Mouse (Mus musculus) T-helper 17 cell (primary cell): ENCODE data around the gene Mthfr.

Experiments used
- in situ Hi-C, 2 experiments: fragments of 300-600 bp; cut with MboI, MseI; formaldehyde crosslinking; loops; 1 replicate in 1 of 2; 2 replicates in 1 of 2; pipeline ENCODE4 v1.15.1; 2025; ENCODE audit warnings: high pct_unique_total_duplicates in 2 of 2

Gene Mthfr

DNA sequence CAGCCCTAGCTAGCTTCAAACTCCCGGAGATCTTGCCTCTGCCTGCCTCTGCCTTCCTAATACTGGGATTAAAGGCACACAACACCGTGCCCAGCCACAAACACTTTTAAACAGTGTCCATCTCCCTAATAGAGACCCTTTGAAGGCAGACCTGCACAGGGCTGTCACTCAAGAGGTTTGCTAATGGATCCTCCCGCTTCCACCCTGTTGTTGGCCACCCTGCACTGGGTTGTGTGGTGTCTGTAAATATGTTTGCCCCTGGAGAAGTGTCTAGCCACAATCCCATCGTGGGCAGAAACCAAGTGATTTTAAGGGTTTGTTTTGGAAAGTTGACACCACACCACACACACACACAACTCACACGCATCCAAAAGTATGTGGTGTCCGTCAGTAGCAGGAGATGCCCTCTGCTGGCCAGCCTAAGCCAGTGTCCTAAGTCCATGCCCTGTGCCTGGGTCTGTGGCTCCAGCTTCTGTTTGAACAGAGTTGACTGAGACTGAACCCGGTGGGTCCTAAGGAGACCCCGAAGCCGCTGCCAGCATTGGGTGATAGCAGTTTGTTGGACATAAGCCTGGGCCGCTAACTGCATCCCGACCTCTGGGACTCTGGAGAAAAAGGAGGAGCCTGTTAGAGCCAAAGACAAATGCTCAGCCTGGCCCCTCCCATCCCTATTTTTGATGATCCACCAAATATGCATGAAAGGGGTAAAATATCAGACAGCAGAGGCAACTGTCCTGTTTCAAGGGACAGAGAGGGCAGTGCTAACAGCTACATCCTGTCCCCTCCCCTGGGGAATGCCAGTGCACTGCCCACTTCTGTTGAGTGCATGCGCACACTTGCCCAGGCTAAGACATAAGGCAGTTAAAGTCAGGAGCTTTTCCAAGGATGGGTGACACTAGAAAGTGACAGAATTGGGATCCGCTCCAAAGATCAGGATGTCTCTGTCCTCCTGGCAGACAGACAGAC is 21.5 kb downstream of the Mthfr start:
- in situ Hi-C loops = no loop called here

DNA sequence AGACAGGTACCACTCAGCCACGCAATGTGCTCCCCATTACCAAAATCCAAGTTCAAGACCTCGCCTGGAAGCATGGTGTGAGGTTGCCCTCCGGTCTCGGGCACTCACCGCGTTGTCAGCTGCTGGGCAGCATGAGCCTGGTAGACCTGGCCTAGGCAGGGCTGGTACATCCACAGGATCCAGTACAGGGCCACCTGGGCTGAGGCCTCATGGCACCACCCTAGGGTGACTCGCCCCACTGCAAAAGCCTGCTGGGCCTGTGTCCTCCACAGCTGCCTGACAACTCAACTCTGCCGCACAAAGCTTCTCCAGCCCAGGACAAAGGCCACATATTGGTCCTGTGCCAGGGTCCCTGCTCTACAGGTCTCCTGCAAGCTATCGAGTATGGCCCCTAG is 22.2 kb downstream of the Mthfr start:
- in situ Hi-C loops = no loop called here

DNA sequence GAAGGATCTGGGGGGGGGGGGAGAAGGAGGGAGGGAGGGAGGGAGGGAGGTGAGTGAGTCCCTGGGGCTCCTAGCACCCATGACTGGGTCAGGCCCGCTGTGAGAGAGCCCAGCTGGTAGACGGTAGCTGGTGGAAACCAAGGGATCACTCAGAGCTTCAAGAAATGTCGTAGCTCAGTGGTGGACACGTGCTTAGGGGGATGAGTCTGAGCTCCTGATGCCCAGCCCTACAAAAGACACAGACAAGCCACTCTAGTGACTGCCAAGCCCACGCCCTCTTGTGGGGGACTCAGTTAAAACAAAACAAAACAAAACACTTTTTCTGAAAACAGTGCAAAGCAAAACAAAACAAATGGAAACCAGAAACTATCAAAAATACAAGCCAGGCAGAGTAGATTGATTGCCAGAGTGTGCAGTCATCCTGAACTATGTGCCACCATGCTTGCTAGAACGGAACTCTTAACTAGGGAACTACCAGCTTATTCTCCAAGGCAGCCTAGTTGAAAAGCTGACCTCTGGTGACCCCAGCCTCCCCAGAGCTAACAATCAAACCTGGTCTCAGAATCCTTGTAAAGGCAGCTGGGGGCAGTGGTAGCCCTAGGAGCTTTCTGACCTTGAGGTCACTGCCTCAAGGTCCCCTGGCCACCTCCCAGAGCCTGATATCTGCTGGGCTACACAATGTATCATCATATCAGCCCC is 27.0 kb downstream of the Mthfr start:
- in situ Hi-C loops = loop anchor here in 1 of 2 experiments (5.0 kb wide), 1 partner anchor 109 kb away; no protein-coding TSS in a partner anchor

DNA sequence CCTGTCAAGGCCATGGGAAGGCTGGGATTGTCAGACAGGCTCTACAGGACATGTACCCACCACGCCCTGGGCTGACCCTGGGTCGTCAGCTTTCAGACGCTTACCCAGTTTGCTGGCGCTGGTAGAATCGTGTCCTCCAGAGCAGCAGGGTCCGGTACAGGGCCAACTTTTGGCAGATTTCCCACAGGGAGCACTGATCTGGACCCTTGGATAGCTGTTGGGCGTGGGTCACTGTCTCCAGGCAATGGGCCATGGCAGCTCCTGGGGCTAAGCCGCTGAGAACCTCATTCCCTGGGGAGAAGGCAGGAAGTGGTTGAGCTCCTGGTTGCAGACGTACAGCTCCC is 27.5 kb downstream of the Mthfr start:
- in situ Hi-C loops = loop anchor here in 1 of 2 experiments (5.0 kb wide), 1 partner anchor 109 kb away; no protein-coding TSS in a partner anchor

DNA sequence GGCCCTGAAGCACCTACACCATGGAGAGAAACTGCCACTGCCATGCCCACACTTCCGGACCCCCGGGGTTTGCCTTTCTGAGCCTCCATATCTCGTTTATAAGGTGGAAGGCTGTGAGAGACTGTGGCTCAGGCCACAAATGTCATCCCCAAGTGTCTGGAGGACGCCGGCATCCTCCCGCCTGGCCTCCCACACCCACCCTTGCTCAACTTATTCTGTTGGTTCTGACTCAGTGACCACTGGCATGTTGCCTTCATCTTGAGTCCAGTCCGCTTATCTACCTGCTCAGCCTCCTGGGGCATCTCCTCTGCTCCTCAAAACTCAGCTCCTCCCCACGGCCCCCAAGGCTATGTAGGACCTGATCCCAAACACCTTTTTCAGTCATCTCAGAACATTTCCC is 28.5 kb downstream of the Mthfr start:
- in situ Hi-C loops = loop anchor here in 1 of 2 experiments (5.0 kb wide), 1 partner anchor 110 kb away; no protein-coding TSS in a partner anchor

DNA sequence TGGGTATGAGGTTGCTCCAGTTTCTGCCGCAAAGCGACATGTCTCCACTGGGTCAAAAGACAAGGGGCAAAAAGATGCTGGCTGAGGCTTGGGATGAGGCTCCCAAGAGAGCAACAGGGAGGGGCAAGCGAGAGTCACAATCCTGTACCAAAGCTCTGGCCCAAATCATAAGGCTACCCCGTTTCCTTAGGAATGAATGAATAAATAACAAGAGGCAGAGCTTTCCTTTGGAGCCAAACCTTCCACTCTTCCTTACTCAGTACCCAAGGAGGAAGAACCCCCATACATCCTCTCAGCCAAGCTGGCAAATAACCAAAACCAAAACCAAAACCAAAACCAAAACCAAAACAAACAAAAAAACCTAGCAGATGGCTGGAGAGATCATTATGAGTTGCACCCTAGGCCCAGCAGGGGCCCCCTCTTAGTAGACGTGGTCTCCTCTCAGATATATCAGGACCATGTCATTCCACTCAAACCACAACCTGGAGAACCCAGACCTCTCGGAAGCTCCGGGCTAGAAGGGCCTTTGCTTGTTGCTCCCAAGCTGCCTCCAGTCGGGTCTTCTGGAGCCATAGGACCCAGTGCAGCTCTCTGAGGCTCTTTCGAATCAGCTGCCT is 30.8 kb downstream of the Mthfr start:
- in situ Hi-C loops = loop anchor here in 1 of 2 experiments (5.0 kb wide), 1 partner anchor 112 kb away; no protein-coding TSS in a partner anchor

DNA sequence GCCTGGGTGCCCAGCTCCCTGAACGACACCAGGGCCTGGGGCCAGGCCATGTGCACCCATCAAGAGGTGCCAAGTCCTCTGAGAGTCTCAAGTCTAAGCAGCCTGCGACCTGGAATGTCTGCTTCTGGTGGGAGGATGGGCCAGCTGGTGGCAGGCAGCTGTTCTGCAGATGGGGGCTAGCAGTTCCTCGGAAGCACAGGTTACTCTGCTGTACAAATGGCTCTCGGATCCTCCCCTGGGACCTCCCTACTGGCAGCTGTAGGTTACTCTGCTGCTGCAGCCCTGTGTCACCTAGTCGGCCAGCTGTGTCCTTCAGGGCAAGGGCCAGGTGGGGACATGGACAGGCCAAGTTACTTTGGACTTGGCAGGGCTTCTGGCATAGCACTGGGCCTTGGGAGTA is 32.6 kb downstream of the Mthfr start:
- in situ Hi-C loops = no loop called here

DNA sequence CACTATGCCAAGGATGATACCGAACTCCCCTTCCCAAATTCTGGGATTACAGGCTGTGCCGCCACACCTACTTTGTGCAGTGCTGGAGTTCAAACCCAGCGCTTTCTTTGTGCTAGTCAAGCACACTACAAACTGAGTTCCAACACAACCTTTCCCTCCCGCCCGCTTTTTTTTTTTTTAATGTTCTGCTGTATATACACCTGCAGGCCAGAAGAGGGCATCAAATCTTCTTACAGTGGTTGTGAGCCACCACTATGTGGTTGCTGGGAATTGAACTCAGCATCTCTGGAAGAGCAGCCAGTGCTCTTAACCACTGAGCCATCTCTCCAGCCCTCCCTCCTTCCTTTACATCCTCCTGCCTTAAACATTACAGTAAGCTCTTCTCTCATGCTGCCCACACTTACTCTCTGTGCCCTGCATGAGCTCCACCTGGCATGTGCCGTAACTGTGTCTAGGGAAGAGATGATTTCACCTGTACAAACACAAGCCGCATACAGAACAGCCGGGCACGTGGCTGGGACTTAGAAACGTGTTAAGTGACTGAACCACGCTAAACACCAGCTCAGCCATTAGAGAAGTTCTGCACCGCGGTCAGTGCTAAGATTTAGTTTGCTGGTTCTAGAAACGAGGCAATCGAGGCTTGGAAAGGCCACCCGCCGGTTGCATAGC is 35.8 kb downstream of the Mthfr start:
- in situ Hi-C loops = no loop called here

DNA sequence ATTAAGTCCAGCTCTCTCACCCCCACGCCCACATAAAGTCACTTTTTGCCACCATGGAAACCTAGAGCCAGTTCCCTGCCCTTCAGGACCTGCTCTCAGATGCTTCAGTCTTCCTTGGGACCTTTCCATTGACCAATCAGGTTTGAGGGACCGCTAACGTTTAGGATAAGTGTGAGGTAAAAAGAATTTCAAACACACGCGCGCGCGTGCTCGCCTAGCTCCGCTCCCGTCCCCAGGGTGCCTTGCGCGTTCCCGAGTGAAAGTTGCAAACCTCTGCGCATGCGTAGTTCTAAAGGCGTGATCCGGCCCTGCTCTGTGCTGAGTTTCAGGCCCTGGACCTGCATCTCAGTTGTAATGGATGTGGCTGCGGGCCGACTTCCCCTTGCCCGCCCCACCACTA is 36.4 kb downstream of the Mthfr start:
- in situ Hi-C loops = no loop called here

DNA sequence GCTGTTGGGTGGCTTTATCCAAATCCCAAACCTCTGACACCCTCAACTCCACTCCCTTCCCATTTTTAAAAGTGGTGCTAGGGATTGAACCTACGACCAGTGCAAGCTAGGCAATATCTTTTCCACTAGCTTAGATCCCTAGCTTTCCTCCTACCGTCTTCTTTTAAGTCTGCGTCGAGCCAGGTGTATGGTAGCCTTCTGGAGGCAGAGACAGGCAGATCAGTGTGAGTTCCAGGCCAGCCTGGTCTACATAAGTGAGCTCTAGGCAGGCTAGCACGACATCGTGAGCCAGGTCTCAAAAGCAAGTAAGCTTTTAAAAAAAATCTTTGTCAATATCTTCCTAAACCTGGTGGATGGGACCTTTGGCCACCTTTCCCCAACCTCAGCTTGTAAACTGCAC is 37.0 kb downstream of the Mthfr start:
- in situ Hi-C loops = no loop called here

DNA sequence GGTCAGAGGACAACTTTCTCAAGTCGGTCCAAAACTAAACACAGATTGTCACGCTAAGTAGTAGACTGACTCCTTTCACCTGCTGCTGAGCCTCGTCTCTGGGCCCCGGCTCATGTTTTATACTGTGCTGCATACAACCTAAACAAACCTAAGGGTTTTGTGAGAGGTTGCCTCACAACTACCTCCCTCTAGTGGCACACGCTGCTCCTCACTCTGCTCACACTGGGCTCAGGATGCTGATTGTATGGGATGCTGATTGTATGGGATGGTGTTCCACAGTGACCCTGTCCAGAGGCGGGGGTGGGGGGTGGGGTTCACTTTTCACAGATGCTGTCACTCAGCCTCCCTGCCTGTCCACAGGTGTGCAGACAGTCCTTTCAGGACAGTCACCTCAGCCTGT is 40.3 kb downstream of the Mthfr start:
- in situ Hi-C loops = no loop called here

DNA sequence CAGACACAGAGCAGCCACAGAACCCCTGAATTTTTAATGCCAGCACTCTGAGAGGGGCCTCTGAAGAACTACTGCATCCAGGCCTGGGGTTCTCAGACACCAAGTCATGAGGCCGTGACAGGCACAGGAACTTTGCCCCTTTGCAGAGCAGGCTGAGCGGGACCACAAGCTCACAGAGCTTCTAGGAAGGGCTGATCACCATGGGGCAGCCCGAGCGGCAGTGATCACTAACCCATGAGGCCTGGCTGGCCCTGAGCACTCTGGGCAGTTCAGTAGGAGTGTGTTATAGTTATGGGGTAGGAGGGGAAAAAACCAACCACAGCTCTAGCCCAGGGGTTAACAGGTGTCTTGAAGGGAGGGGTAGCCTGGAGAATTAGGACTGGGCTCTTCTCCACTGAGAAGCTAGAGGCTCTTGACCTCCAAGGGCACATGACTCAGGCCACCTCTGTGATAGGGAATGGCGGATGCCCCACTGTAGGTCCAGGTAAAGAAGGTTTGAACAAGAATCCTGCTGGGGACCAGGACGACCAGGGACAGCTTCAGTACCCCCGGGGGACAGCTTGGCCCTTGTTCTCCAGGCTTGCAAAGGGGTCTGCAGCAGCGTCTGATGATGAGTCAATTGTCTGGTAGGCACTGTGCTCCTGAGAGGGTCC is 41.2 kb downstream of the Mthfr start:
- in situ Hi-C loops = no loop called here

DNA sequence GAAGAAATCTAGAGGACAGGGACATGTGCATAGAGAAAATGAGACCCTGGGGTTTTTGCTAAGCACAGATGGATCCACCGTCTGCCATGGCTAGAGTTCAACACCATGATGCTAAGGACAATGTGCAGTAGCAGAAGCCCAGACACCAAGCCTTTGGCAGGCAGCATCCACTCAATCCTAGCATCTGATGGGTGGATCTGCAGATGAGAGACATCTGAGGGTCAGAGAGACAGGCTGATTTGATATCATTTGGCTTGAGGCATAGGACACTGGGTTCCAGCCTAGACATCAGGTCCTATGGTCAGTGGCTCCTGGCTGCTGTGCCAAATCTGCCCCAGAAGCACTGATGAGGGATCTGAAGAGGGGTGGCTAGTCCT is 41.7 kb downstream of the Mthfr start:
- in situ Hi-C loops = no loop called here

DNA sequence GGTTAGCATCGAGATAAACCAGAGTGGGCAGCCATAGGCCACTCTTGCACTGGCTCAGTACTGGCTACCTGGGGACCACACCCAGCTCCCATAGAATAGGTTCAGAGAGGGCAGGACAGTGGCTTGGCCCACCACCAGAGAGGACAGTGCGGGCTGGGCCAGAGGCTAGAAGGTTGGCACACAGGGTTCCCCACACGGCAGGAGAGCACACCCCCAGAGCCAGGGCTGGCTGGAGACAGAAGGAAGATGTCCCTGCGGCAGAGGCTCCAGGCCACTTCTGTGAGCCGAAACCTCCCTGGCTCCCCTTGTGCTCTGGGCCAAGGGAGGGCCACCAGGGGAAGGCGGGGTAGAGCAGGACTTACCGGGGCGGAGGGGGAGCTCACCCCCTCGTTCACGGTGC is 42.3 kb downstream of the Mthfr start:
- in situ Hi-C loops = no loop called here

DNA sequence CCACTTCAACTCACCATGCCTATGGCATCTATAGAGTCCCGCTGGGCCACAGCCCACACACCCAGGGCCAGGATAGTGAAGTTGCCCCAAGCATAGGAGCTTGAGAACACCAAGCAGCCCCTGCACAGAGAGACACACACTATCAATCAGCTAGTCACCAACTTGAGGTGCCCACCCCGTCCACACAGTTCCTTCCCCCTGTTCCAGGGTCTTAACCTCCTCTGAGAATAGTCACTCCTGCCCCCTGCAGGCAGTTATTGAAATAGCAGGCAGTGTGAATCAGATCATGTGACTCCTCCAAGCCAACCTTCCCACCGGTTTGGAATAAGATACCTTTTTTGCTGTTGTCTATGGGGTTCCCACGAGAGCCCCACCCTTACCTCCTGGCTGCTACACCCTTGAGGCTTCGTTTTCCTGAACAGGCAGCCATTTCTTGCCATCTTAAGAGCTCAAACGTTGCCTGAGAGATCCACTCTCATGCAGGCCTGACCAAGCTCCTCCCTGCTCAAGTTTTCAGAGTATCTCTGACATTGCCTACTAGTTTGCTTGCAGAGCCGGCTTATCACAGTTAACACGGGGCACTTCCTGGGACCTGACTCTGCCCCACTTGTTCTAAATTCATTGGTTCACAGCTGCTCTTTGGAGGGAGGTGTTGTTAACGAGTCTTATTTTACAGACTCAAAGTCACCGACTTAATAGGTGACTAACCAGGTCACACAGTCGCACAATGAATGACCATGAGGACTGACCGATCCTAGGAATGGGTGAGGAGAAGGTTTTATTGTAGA is 43.6 kb downstream of the Mthfr start:
- in situ Hi-C loops = no loop called here

DNA sequence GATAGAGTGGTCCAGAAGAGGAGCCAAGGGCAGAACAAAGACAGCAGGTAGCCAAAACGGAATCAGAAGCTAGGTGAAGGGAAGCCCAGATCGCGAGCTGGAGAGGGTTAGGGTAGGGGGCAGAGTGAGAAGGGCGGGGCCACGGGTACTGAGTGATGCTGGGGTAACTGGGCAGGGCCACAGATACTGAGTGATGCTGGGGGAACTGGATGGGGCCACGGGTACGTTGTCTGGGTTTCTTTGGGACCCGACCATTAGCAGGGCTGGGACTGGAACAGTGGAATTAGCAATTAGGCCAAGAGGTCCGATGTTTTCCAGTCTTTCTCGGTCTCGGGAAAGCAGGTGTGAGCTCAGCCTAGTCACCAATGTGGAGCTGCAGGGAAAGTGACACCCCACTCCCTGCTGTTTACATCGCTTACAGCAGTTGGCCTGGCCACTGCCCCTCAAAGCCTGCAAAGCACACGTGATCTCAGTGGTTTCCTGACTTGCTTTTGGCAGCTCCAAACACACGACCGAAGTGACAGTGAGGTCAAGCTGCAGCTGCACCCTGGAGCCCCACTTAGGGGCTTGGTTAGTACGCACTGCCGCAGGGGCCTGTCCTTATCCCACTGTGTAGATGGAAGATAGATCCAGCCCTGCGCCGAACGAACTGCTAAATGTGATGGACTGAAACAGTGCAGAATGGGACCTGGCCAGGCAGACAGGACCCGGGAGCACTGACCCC is 44.5 kb downstream of the Mthfr start:
- in situ Hi-C loops = no loop called here

DNA sequence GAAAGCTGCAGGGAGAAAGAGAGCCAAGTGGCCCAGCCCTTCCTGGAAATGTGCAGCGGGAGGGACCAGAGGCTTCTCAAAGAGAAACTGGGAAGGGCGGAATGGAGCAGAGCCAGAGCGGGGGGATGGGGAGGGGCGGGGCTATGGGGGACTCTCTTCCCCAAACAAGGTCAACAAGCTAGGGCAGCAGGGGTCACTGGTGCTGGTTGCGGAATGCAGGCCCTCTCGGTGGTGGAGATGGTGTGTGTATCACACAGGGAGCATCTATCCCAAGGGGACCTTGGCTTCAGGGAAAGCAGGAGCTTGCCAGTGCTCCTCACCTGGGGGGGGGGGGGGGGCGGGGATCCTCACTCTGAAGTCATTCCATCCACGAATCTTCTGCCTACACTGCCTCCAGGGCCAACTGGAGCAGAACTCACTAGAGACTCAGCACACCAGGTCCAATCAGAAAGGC is 45.4 kb downstream of the Mthfr start:
- in situ Hi-C loops = no loop called here

DNA sequence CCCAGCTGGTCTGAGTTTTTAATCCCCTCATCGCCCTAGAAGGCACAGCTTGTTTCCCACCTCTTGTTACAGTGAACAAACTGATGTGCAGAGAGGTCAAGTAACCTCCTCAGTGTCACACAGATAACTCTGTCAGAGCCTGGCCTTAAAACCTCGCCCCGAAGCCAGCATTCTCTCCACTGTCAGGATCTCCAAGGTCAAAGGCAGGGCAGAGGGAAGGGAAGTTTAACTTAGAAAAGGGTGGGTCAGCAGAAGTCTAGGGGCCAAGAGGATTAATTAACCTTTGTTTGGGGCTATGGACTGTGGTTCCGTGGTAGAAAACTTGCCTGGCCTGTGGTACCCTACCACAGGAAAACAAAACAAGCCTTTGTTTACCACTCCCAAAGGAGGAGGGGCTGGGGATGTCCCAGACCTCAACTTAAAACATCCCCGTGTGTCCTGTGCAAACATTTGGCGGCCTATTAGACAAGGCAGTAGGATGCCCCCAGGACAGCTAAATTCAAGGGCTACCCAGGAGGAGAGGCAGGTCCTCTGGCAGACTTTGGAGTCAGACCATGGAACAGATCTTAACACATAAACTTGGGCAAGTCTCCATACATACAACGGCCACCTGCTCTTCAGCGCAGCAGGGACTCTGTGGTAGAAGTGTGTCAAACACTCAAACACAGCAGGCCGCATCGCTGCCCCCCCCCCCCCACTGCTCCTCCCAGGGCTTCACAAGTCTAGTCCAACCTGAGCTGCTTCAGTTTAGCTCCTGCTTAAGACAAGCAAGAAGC is 46.4 kb downstream of the Mthfr start:
- in situ Hi-C loops = loop anchor here in 1 of 2 experiments (5.0 kb wide), 1 partner anchor 43 kb away; no protein-coding TSS in a partner anchor

DNA sequence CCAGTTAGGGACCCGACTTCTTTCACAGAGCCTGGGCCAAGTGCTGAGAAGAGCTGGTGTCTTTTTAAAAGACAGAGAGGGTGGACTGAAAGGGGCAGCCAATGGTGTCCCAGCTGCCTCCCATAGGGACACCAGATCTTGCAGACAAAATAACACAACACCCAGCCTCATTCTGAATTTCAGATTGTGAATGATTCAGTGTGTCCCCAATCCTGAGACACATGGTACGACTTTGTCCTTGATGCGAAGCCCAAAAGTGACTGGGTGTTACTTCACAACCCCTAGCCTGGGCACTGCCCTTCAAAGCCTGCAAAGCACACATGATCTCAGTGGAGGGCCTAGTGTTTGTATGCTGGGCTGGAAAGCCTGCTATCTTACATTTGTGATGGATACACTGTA is 47.0 kb downstream of the Mthfr start:
- in situ Hi-C loops = loop anchor here in 1 of 2 experiments (5.0 kb wide), 1 partner anchor 44 kb away; no protein-coding TSS in a partner anchor
